Mouse (Mus musculus) regulatory T cell (primary cell): ENCODE results near the gene Lta.

Experiments used
- in situ Hi-C: fragments of 300-600 bp; cut with MboI, MseI; formaldehyde crosslinking; loops from one replicate; pipeline ENCODE4 v1.15.1; 2025; ENCODE audit warnings: high pct_unique_total_duplicates

Gene Lta

DNA sequence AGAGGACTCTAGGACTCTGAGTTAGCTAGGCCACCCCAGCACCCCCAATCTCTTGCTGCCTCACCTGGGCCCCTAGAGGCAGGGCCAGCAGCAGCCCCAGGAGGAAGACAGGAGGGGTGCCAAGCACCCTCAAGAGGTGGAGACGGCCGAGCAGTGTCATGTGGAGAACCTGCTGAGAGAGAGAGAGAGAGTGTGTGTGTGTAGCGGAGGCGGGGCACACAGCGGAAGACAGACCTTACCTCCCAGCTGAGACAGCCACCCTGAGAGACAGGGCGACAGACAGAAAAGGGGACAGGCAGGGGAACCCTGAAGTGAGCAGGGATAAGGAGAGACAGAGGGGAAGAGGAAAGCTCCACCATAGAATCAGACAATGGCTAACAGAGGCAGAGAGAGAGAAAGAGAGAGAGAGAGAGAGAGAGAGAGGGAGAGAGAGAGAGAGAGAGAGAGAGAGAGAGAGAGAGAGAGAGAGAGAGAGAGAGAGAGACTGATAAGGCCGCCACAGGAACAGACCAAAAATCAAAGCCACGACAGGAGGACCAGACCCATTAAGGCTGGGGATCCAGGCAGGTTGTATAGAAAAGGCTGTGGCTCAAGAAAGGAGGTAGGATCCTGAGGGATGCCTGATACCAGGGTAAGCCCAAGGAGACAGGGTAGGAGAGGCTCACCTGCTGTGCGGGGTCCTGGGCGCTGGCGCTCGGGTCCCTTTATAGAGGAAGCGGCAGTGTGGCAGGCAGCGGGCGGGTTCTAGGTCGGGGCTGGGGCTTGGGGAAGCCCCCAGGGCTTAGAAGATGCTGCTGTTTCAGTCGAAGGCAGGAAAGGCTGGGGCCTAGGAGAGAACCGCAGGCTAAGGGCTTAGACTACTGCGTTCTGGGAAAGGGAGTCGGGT, at the start of gene Lta:
Gene Lta, minus strand, starts transcription at position 858 of the 886 bp plus-strand sequence.
- in situ Hi-C loops = no loop called here

- in situ Hi-C loops = no loop called here
These were observed 49.3 kb upstream of the Lta start for GRCm38 (mm10) chr17:35254241-35255098.

DNA sequence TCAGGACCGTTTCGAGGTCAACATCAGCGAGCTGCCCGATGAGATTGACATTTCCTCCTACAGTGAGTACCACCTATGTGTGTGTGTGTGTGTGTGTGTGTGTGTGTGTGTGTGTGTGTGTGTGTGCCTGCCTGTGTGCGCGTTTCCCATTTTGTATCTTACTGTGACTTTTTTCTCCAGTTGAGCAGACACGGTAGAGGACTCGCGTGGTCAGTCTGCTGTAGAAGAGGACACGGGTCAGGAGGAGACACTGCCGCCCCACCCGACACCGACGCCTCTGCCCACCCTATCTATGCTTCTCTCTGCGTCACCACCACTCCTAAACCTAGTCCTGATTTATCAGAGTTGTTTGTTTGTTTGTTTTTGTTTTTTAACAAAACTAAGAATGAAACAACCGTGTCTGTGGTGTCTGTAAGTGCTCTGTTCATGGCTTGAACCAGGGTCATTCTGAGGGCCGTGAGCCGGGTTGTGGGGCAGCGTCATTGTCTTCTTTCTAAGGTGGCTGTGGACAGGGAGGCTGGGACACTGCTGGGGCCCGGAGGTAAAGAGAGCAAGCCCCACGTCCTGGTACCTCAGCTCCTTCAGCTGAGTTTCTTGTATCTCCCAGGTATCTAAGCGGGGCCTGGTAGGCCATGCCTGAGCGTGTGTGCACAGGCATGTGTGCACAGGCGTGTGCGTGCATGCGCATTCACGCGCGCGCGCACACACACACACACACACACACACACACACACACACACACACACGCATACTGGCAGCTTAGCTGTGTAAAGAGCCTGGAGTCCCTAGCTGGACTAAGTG, 48.3 kb upstream of the Lta start:
- in situ Hi-C loops = no loop called here

GRCm38 (mm10) chr17:35252619-35253292, 47.6 kb upstream of the Lta start:
- in situ Hi-C loops = no loop called here

DNA sequence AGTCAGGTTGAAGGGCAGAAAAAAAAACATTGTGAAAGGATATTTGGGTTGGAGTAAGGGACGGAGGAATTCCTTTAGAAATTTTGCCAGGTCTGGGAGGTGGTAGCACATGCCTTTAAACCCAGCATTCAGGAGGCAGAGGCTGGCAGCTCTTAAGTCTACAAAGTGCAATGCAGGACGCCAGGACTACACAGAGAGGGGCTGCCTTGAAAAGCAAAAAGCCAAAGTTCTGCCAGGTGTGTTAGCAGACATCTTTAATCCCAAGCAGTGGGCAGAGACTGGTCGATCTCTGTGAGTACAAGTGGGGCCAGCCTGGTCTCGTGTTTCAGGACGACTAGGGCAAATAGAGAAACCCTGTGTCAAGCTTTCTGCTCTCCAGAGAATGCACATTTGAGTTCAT, 46.8 kb upstream of the Lta start:
- in situ Hi-C loops = no loop called here

DNA sequence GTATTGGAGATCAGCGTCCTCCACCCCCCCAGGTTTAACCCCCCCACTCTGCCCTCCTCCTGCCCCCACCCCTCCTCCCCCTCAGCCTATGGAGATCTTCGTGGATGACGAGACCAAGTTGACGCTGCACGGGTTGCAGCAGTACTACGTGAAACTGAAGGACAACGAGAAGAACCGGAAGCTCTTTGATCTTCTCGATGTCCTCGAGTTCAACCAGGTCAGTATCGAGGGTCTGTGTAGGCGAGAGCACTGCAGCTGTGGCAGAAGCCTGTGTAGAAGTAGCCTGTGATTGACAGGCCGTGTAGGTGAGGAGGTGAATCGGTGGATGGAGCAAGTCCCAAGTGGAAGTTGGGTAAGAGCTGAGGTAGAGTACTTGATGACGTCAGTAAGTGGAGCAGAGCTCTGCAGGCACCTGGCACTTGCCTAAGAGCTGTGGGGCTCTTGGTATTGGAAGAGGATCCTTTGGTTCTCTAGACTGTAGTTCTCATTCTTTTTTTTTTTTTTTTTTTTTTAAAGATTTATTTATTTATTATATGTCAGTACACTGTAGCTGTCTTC, 46.1 kb upstream of the Lta start:
- in situ Hi-C loops = no loop called here

- in situ Hi-C loops = no loop called here
These were observed 45.4 kb upstream of the Lta start for GRCm38 (mm10) chr17:35250348-35251120.

DNA sequence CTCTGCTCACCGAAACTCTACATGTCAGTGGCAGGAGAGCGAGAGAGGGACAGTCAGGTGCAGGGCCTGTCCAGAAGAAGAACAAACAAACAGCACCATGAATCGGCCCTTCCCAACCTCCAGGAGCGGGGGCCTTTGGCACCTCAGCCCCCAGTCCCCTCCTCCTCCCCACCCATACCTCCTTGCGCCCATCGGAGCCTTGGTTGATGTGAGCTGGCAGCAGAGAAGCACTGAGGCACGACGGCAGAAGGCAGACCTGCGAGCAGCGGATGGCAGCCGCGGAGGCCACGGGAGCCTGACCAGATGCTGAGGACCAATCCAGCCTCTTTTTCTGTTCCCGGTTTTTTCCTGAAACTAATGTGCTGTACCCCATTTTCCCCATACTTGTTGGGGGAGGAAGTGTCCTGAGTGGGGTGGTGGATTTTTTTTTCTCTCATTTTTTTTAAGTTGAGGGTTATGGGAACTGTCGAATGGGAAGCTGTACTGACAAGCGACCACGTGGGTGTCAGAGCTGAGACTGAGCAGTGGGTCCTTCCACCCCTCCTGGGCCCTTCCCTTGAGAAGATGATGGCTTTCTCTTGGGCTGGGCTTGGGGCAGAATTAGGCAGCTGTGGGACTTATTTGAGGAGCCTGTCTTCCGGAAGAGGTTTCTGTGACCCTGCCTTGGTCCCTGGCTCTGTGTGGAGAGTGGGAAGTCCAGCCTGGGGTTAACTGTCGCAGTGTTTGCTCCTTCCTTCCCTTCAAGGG, 44.5 kb upstream of the Lta start:
- in situ Hi-C loops = no loop called here

DNA sequence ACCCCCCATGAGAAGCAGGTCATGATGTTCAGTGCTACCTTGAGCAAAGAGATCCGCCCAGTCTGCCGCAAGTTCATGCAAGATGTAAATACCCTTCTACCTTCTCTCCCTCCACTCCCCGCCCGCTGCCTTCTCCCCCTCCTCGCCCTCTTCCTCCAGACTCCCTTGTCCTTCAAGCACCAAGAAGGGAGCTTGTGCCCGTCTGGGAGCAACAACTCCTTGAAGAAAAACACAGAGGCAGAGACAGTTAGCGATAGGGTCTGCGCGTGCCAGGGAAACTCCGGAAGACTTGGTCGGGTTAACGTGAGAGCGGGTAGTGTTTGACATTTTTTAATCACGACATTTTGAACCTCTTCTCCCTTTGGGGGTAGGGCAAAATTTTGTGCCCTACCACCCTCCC, 43.8 kb upstream of the Lta start:
- in situ Hi-C loops = no loop called here

- in situ Hi-C loops = no loop called here
These were observed 42.0 kb upstream of the Lta start for GRCm38 (mm10) chr17:35247144-35247543.

DNA sequence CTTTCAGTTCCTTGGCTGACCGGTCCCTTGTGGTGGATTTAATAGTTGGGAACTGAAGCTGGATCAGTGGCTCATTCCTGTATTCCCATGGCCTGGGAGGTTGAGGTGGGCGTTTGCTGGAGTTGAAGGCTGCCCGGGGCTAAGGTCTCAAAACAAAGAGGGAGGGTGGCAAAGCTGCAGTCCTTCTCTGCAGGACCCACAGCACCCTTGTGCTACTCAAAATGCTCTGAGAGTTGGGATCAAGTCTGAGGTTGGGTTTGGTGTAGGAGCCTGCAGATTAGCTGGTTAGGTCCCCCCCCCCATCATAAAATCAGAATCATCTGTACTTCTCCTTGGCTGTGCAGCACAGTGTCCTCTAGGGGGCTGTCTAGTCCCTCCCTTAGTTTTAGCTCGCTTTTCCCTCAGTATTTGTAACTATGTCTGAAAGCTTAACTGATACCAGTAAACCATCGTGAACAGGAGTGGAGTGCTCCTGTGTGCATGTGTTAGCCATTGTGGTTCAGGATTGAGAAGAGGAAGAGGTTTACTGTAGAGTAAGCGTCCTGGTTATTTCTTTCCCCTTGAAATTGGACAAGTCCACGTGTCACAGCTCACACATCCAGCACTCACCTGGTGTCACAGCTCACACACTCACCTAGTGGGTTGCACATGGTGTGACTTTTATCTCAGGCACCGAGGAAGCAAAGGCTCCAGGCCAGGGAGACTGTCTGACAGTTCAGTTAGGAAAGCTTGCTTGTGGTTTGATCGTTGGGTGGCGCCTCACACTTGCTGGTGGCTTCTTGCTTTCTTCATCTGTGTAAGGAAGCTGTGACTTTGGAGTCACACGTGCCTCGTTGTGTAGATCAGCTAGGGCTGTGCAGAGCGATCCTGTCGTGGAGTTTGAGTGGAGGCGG, 40.8 kb upstream of the Lta start:
- in situ Hi-C loops = no loop called here

DNA sequence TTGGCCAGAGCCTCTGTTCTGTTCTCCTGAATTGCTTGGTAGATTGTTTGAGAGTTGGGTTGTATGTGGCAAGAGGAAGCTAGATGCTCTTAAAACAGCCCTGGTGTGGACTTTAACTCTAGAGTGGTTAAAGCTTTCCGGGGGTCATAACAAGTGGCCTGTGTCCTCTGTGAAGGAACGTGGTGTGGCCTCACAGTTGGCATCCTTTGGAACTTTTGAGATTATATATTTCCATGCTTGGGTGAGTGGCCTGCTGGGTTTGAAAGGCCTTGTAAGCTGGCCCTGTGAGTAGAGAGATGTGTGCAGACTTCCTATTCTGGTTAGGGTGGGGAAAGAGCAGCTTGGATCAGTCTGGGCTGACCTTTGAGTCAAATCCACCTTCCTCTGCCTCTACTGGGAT, 39.8 kb upstream of the Lta start:
- in situ Hi-C loops = no loop called here

DNA sequence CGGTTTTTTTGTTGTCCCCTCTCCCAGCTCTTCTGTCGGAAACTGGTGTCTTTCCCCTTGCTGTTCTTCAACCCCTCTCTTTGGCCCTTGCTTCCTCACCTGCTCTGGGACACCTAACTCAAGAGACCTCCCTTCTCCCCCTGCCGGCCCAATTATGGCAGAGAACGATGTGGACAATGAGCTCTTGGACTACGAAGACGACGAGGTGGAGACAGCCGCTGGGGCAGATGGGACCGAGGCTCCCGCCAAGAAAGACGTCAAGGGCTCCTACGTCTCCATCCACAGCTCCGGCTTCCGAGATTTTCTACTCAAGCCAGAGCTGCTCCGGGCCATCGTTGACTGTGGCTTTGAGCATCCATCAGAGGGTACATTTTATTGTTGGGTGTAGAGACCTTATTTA, 37.9 kb upstream of the Lta start:
- in situ Hi-C loops = no loop called here

GRCm38 (mm10) chr17:35242015-35242941, 37.1 kb upstream of the Lta start:
- in situ Hi-C loops = no loop called here

DNA sequence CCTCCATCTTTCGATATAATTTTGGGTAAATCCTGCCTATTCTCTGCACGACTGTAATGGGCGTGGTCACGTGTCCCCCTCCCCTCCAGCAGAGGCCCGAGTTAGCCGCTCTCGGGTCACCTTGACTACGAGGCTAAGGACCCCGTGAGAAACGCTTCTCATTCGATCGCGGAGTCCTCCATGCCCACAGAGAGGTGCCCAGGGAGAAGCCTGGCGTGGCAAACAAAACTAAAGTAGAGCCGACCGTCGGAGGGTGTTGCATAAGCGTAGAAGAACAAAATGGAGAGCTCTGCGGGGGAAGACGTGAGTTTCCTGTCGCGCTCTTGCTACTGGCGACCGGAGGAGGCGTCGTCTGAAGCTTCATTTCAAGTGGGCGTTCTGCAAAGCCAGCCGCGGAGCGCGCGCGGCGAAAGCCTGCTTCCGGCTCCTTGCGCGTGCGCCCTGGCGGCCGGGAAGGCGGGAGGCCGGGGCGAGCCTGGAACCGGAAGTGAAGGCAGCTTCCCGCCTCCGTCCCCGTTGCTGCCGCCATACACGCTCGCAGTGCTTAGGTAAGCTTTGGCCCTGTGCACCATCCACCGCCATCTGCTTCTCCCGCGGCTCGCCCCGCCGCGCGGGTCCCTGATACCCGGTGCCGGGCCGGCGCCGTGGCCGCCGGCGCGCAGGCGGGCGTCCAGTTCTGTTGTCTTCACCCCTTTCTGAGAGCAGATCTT, 36.3 kb upstream of the Lta start, which contains the start of gene Ddx39b:
Gene Ddx39b, plus strand, starts transcription at position 442 of the 710 bp plus-strand sequence.
- in situ Hi-C loops = no loop called here
